Mouse (Mus musculus) heart, postnatal 14 days (tissue): ENCODE measurements around the gene Gm17026. TPM values are rescaled to one million over a fixed set of nuclear protein-coding genes. Genes with fewer than 3 reads are reported as not detected.
A peak's percentile ranks its signal among the peaks of the same experiment; 100 is the strongest.
"Not testable (repeated sequence)": the region's sequence is repeated elsewhere in the genome, so short reads cannot be mapped to it uniquely, and the experiment has no call there.

Experiments used
- DNase-seq, 2 experiments: peaks; one replicate each; pipeline ENCODE4 v3.0.0; 2021 to 2022
- intact Hi-C: fragments of 180-260 bp; cut with DNase I; formaldehyde crosslinking; loops from one replicate; pipeline ENCODE4 v1.15.1; 2025
- long read RNA-seq, 2 experiments: library from polyadenylated mRNA; stranded (forward); transcript quantifications; one replicate each; pipeline ENCODE4 v2.0.0; 2021
- microRNA-seq, 2 experiments: library from miRNA; unstranded; fragments of <30 nt; microRNA quantifications; one replicate each; pipeline ENCODE4 v1.2.0; 2021 to 2022
- total RNA-seq, 2 experiments: library from RNA; stranded (reverse); gene quantifications; 2 replicates each; pipeline ENCODE4 v1.2.3; 2021

Gm17026 gene
- total RNA-seq, result not detected
- long read RNA-seq, experiment 1, result 0 reads
- long read RNA-seq, experiment 2, result 0 reads

DNA sequence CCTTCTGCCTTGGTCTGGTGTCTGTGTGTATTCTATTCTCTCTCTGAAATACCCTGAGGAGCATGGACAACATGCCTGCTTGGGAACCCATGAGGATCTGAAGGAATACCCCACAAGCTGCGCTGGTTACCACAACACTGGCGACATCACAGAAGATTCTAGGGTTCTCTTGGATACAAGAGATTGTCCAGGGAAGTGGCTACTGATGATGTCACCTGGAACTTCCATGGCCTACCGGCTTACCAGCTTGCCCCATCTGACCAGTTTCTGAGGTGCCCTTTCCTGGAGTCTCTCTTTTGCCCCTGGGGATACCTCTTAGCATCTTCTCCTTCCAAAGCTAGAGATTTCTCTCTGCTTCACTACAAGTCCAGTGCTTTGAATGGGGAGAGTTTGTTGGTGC lies at the start of gene Gm17026:
Gene Gm17026, minus strand, starts transcription at position 101 of the 400 bp plus-strand sequence.
- intact Hi-C loops, DNase-seq: not testable (repeated sequence)

DNA sequence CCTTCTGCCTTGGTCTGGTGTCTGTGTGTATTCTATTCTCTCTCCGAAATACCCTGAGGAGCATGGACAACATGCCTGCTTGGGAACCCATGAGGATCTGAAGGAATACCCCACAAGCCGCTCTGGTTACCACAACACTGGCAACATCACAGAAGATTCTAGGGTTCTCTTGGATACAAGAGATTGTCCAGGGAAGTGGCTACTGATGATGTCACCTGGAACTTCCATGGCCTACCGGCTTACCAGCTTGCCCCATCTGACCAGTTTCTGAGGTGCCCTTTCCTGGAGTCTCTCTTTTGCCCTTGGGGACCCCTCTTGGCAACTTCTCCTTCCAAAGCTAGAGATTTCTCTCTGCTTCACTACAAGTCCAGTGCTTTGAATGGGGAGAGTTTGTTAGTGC lies 37.4 kb upstream of the Gm17026 start, which contains the start of gene Gm9611:
Gene Gm9611, minus strand, starts transcription at position 101 of the 400 bp plus-strand sequence.
- DNase-seq, intact Hi-C loops: not testable (repeated sequence)

DNA sequence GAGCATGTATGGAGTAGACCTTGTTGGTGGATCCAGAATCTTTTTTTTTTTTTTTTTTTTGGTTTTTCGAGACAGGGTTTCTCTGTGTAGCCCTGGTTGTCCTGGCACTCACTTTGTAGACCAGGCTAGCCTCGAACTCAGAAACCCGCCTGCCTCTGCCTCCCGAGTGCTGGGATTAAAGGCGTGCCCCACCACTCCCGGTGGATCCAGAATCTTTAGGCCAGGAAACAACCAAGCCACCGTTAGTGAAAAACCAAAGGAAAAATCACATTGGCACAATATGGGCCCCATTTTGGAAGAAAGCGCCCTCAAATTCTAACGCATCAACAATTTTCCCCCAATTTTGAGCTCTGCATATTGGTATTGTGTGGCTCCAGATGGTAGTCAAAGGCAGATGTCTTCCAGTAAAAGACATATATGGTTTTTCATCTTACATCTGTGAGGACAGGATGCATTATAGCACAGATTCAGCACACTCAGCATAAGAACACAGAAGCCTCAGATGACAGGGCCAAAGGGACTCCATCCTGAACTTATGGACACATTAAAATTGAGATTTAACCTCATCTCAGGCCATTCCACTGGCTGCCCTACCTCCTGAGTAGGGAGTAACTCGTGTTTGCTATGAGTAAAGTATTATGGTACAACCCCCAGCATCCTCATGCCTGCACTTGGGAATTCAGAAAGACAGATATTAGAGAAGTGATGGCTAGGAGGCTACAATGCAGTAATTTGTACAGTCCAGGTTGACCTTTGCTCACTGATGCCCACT lies 42.9 kb downstream of the Gm17026 start:
- intact Hi-C loops, result not testable (repeated sequence)
- peak in 1 of 2 experiments; percentile 1 for DNase-seq

Small RNA genes lying within 50 kb of the gene (microRNA-seq; reads per million reads assigned to microRNA genes)
- gene Gm25208 (0 reads per million in 2 experiments), gene Gm25892 (0 reads per million in 2 experiments)

Other genes starting within 250 kb of the Gm17026 start
- gene Gm7951, start 142.7 kb downstream of the Gm17026 start, total RNA-seq, result not detected
- gene Gm17027, start 97.4 kb downstream of the Gm17026 start, total RNA-seq, result not detected
- not detected for gene Gm3573, start 69.3 kb downstream of the Gm17026 start, total RNA-seq
- not detected for gene Gm9611, start 37.3 kb upstream of the Gm17026 start, total RNA-seq
- gene Gm7995, start 50.2 kb upstream of the Gm17026 start, total RNA-seq, result not detected
- gene Gm8005, start 179.6 kb upstream of the Gm17026 start, total RNA-seq, result not detected
- not detected for gene Gm8011, start 203.8 kb upstream of the Gm17026 start, total RNA-seq
- not detected for gene Gm8020, start 242.3 kb upstream of the Gm17026 start, total RNA-seq